Mouse (Mus musculus) urinary bladder, postnatal 36 days (tissue): Measurements from ENCODE around the gene Dimt1.
"Not testable (repeated sequence)": the region's sequence is repeated elsewhere in the genome, so short reads cannot be mapped to it uniquely, and the experiment has no call there.

Experiments used
- DNase-seq, 2 experiments: peaks; one replicate each; pipeline ENCODE4 v3.0.0; 2022; ENCODE audit warnings: low spot score in 2 of 2, mixed read lengths in 1 of 2

Dimt1 gene

GRCm38 (mm10) chr13:106960557-106960956 lies 13.6 kb downstream of the Dimt1 start:
- DNase-seq, result no peak

GRCm38 (mm10) chr13:106961496-106961895 lies 14.6 kb downstream of the Dimt1 start:
- DNase-seq, result no peak

GRCm38 (mm10) chr13:106996891-106997290 lies 50.0 kb downstream of the Dimt1 start:
- no peak for DNase-seq

- not testable (repeated sequence) for DNase-seq
These were observed 50.6 kb downstream of the Dimt1 start for GRCm38 (mm10) chr13:106997557-106997956.

- DNase-seq, result no peak
These were observed 51.1 kb downstream of the Dimt1 start for GRCm38 (mm10) chr13:106998026-106998425.

- DNase-seq, result no peak
These were observed 51.7 kb downstream of the Dimt1 start for GRCm38 (mm10) chr13:106998671-106999070.

GRCm38 (mm10) chr13:107003211-107003610 lies 56.3 kb downstream of the Dimt1 start:
- DNase-seq, result no peak

GRCm38 (mm10) chr13:107008174-107008573 lies 61.2 kb downstream of the Dimt1 start:
- DNase-seq, result no peak
